Mouse (Mus musculus): ENCODE results near the gene Gemin8. TPM values are rescaled to one million over a fixed set of nuclear protein-coding genes. Genes with fewer than 3 reads are reported as not detected.

Gene Gemin8
- 1 to 10 TPM; 4.3 to 4.9 TPM for total RNA-seq (2021)

- peak; percentile 93 for DNase-seq
Observed at GRCm38 (mm10) chrX:166169892-166170799, at the start of gene Gemin8. Gene Gemin8 (plus strand): TSS chrX:166170454.

- no peak for DNase-seq
Observed at GRCm38 (mm10) chrX:166147158-166147846, 23.0 kb upstream of the Gemin8 start.

- DNase-seq: no peak
Observed at GRCm38 (mm10) chrX:166162773-166163172, 7.5 kb upstream of the Gemin8 start.

- DNase-seq: peak; percentile 31
Observed at GRCm38 (mm10) chrX:166167307-166167706, 2.9 kb upstream of the Gemin8 start.

GRCm38 (mm10) chrX:166167923-166168322, 2.3 kb upstream of the Gemin8 start:
- DNase-seq: no peak

GRCm38 (mm10) chrX:166170800-166171738, 815 bp downstream of the Gemin8 start:
- no peak for DNase-seq

- DNase-seq: no peak
Observed at GRCm38 (mm10) chrX:166172041-166172440, 1.8 kb downstream of the Gemin8 start.

GRCm38 (mm10) chrX:166172661-166173060, 2.4 kb downstream of the Gemin8 start:
- DNase-seq: no peak

- no peak for DNase-seq
Observed at GRCm38 (mm10) chrX:166173796-166174195, 3.5 kb downstream of the Gemin8 start.

- DNase-seq: no peak
Observed at GRCm38 (mm10) chrX:166177929-166178328, 7.7 kb downstream of the Gemin8 start.

GRCm38 (mm10) chrX:166183094-166183493, 12.8 kb downstream of the Gemin8 start:
- no peak for DNase-seq

GRCm38 (mm10) chrX:166185327-166185913, 15.2 kb downstream of the Gemin8 start:
- no peak for DNase-seq

GRCm38 (mm10) chrX:166187803-166188202, 17.5 kb downstream of the Gemin8 start:
- DNase-seq: no peak

- no peak for DNase-seq
Observed at GRCm38 (mm10) chrX:166196327-166196726, 26.1 kb downstream of the Gemin8 start.

GRCm38 (mm10) chrX:166198266-166198665, 28.0 kb downstream of the Gemin8 start:
- no peak for DNase-seq

GRCm38 (mm10) chrX:166199812-166200211, 29.6 kb downstream of the Gemin8 start:
- DNase-seq: no peak

- no peak for DNase-seq
Observed at GRCm38 (mm10) chrX:166214576-166214975, 44.3 kb downstream of the Gemin8 start.

GRCm38 (mm10) chrX:166216248-166216647, 46.0 kb downstream of the Gemin8 start:
- DNase-seq: no peak

GRCm38 (mm10) chrX:166216720-166217119, 46.5 kb downstream of the Gemin8 start:
- DNase-seq: no peak

GRCm38 (mm10) chrX:166219331-166219730, 49.1 kb downstream of the Gemin8 start:
- DNase-seq: no peak

GRCm38 (mm10) chrX:166226856-166227255, 56.6 kb downstream of the Gemin8 start:
- no peak for DNase-seq

GRCm38 (mm10) chrX:166229750-166230149, 59.5 kb downstream of the Gemin8 start:
- no peak for DNase-seq

Measured in heart, postnatal 4 days (tissue).